Mouse (Mus musculus) intestine, embryonic 14.5 days (tissue): ENCODE data around the gene Tra2b. TPM values are rescaled to one million over a fixed set of nuclear protein-coding genes. Genes with fewer than 3 reads are reported as not detected.
A peak's percentile ranks its signal among the peaks of the same experiment; 100 is the strongest.
"Not testable (repeated sequence)": the region's sequence is repeated elsewhere in the genome, so short reads cannot be mapped to it uniquely, and the experiment has no call there.

Experiments used
- ATAC-seq: fragments of 200-750 bp; cut with Nextera tagmentation; replicated peaks from 2 replicates; pipeline ENCODE4 v1.8.0; 2017; ENCODE audit warnings: low read depth, moderate number of reproducible peaks, moderate TSS enrichment, moderate library complexity; ENCODE audit not compliant: low FRiP score, low TSS enrichment
- DNase-seq: peaks from one replicate; pipeline ENCODE4 v3.0.0-alpha.2; 2018; ENCODE audit warnings: low spot score
- H3K27ac ChIP-seq: fragments of 300-500 bp; sonication (generic); 2 replicates; pipeline ENCODE4 v1.5.1; 2014; ENCODE audit warnings: low read depth, mild to moderate bottlenecking, control low read depth
- H3K27me3 ChIP-seq: fragments of 300-500 bp; sonication (generic); replicated peaks from 2 replicates; pipeline ENCODE4 v1.6.1; 2014; ENCODE audit warnings: low read length, control low read depth; ENCODE audit not compliant: control insufficient read depth, insufficient read depth
- H3K36me3 ChIP-seq: fragments of 300-500 bp; sonication (generic); 2 replicates; pipeline ENCODE4 v1.6.1; 2014; ENCODE audit warnings: low read length, control low read depth; ENCODE audit not compliant: control insufficient read depth, insufficient read depth
- H3K4me1 ChIP-seq: fragments of 300-500 bp; sonication (generic); replicated peaks from 2 replicates; pipeline ENCODE4 v1.6.1; 2014; ENCODE audit warnings: low read length, control low read depth, mixed read lengths; ENCODE audit not compliant: control insufficient read depth, insufficient read depth
- H3K4me2 ChIP-seq: fragments of 300-500 bp; sonication (generic); 2 replicates; pipeline ENCODE4 v1.6.1; 2014; ENCODE audit warnings: low read length
- H3K4me3 ChIP-seq: fragments of 300-500 bp; sonication (generic); 2 replicates; pipeline ENCODE4 v1.5.1; 2014; ENCODE audit warnings: low read depth, low read length, control low read depth, mixed read lengths
- H3K9ac ChIP-seq: fragments of 300-500 bp; sonication (generic); 2 replicates; pipeline ENCODE4 v1.6.1; 2014; ENCODE audit warnings: mild to moderate bottlenecking, low read length
- H3K9me3 ChIP-seq: fragments of 300-500 bp; sonication (generic); 2 replicates; pipeline ENCODE4 v1.6.1; 2016; ENCODE audit warnings: low read length, control low read depth; ENCODE audit not compliant: control insufficient read depth
- WGBS: fragments of 180-500 bp; shearing (Covaris S2); extraction: QIAGEN DNeasy Blood & Tissue Kit; methylation state at CpG from one replicate; pipeline ENCODE4 v1.1.7; 2014; 5-methylcytosine and 5-hydroxymethylcytosine counted together
- polyA plus RNA-seq: library from polyadenylated mRNA; unstranded; fragments of >200 nt; fragmentation: Nextera tagmentation; extraction: Ambion mirVana; gene quantifications from 2 replicates; pipeline ENCODE4 v1.2.1, GENCODE M21; 2014

The Tra2b gene
- polyA plus RNA-seq, 1 experiment from 2014 or later = 325 TPM

- WGBS = 93% methylated on average over 2 of the region's 2 CpGs
- DNase-seq (no peak), ATAC-seq (0 out of 2 replicates have a peak, but pooled peaks have one; percentile 13)
- Histone ChIP-seq H3K4me3 (no peak overlapping the region), H3K9me3 (0 out of 2 replicates have a peak, but pooled peaks cover 3% of the 10 kb centered on the region), H3K27ac (no peak overlapping the region), H3K4me1 (no peaks in the 10 kb centered on the region), H3K9ac (no peak overlapping the region), H3K4me2 (no peak overlapping the region), H3K36me3 (peaks cover 47% of the 10 kb centered on the region), H3K27me3 (no peaks in the 10 kb centered on the region)
These were observed 25.8 kb downstream of the Tra2b start for GRCm38 (mm10) chr16:22239978-22240377.

- DNase-seq (no peak), ATAC-seq (no peak)
- no peaks in the 10 kb centered on the region for H3K27me3 ChIP-seq
- no peak overlapping the region for H3K27ac ChIP-seq
- no peak overlapping the region for H3K4me3 ChIP-seq
- no peaks in the 10 kb centered on the region for H3K4me1 ChIP-seq
- H3K9me3 ChIP-seq = 0 out of 2 replicates have a peak, but pooled peaks cover 3% of the 10 kb centered on the region
- 75% methylated on average over 4 of the region's 4 CpGs for WGBS
- H3K4me2 ChIP-seq = no peak overlapping the region
- H3K36me3 ChIP-seq = peaks cover 38% of the 10 kb centered on the region
- H3K9ac ChIP-seq = no peak overlapping the region
These were observed 26.7 kb downstream of the Tra2b start for GRCm38 (mm10) chr16:22238928-22239620.

GRCm38 (mm10) chr16:22238402-22238801, 27.4 kb downstream of the Tra2b start:
- H3K9me3 ChIP-seq, DNase-seq, ATAC-seq, H3K4me2 ChIP-seq, H3K27ac ChIP-seq, H3K4me3 ChIP-seq, H3K4me1 ChIP-seq, H3K9ac ChIP-seq, H3K27me3 ChIP-seq: not testable (repeated sequence)
- WGBS = 86% methylated on average over 4 of the region's 4 CpGs
- peaks cover 32% of the 10 kb centered on the region for H3K36me3 ChIP-seq

GRCm38 (mm10) chr16:22236814-22237213, 29.0 kb downstream of the Tra2b start:
- Histone ChIP-seq H3K4me1 (no peaks in the 10 kb centered on the region), H3K4me3 (no peak overlapping the region), H3K9me3 (0 out of 2 replicates have a peak, but pooled peaks cover 3% of the 10 kb centered on the region), H3K4me2 (no peak overlapping the region), H3K36me3 (peaks cover 16% of the 10 kb centered on the region), H3K27ac (no peak overlapping the region), H3K27me3 (no peaks in the 10 kb centered on the region), H3K9ac (no peak overlapping the region)
- ATAC-seq (no peak), DNase-seq (no peak)
- WGBS = 94% methylated on average over 16 of the region's 16 CpGs

- Histone ChIP-seq H3K27me3 (no peaks in the 10 kb centered on the region), H3K9ac (no peak overlapping the region), H3K27ac (no peak overlapping the region), H3K36me3 (no peaks in the 10 kb centered on the region), H3K9me3 (no peaks in the 10 kb centered on the region), H3K4me1 (no peaks in the 10 kb centered on the region), H3K4me3 (no peak overlapping the region), H3K4me2 (no peak overlapping the region)
- 48% methylated on average over 6 of the region's 6 CpGs for WGBS
- ATAC-seq (no peak), DNase-seq (no peak)
These were observed 31.3 kb downstream of the Tra2b start for GRCm38 (mm10) chr16:22234535-22234934.

GRCm38 (mm10) chr16:22230276-22230675, 35.5 kb downstream of the Tra2b start:
- H3K4me1 ChIP-seq = not testable (repeated sequence)
- WGBS = 78% methylated on average over 16 of the region's 16 CpGs

GRCm38 (mm10) chr16:22203501-22203900, 62.3 kb downstream of the Tra2b start:
- H3K4me3 ChIP-seq = no peak overlapping the region
- H3K27ac ChIP-seq = no peak overlapping the region
- no peaks in the 10 kb centered on the region for H3K4me1 ChIP-seq
- no peaks in the 10 kb centered on the region for H3K36me3 ChIP-seq
- no peak overlapping the region for H3K9ac ChIP-seq
- H3K4me2 ChIP-seq = no peak overlapping the region
- WGBS = 81% methylated on average over 1 of the region's 1 CpGs
- no peaks in the 10 kb centered on the region for H3K27me3 ChIP-seq
- no peak for DNase-seq
- ATAC-seq = no peak
- H3K9me3 ChIP-seq = no peaks in the 10 kb centered on the region

More at GRCm38 (mm10) chr16:22230276-22230675, 35.5 kb downstream of the Tra2b start:
- H3K27ac ChIP-seq, H3K36me3 ChIP-seq, H3K27me3 ChIP-seq, H3K9me3 ChIP-seq, H3K4me2 ChIP-seq, H3K9ac ChIP-seq, DNase-seq, H3K4me3 ChIP-seq, ATAC-seq: not testable (repeated sequence)

GRCm38 (mm10) chr16:22201858-22202257, 63.9 kb downstream of the Tra2b start:
- H3K36me3 ChIP-seq = no peaks in the 10 kb centered on the region
- no peaks in the 10 kb centered on the region for H3K4me1 ChIP-seq
- ATAC-seq (no peak), DNase-seq (no peak)
- H3K27ac ChIP-seq = no peak overlapping the region
- H3K4me3 ChIP-seq = no peak overlapping the region
- 67% methylated on average over 3 of the region's 3 CpGs for WGBS
- H3K27me3 ChIP-seq = no peaks in the 10 kb centered on the region
- no peak overlapping the region for H3K9ac ChIP-seq
- no peak overlapping the region for H3K4me2 ChIP-seq
- H3K9me3 ChIP-seq = no peaks in the 10 kb centered on the region

- no peak for DNase-seq
- no peak overlapping the region for H3K4me3 ChIP-seq
- no peak for ATAC-seq
- no peak overlapping the region for H3K27ac ChIP-seq
- no peak overlapping the region for H3K9ac ChIP-seq
- H3K36me3 ChIP-seq = no peaks in the 10 kb centered on the region
- no peak overlapping the region for H3K4me2 ChIP-seq
- H3K27me3 ChIP-seq = no peaks in the 10 kb centered on the region
- 70% methylated on average over 1 of the region's 1 CpGs for WGBS
- H3K4me1 ChIP-seq = no peaks in the 10 kb centered on the region
- H3K9me3 ChIP-seq = no peaks in the 10 kb centered on the region
These were observed 65.3 kb downstream of the Tra2b start for GRCm38 (mm10) chr16:22200476-22200875.
